Mouse (Mus musculus): ENCODE results near the gene Paxx. TPM values are rescaled to one million over a fixed set of nuclear protein-coding genes. Genes with fewer than 3 reads are reported as not detected.

Paxx gene
- total RNA-seq, 1 experiment from 2014 or later: 19.8 TPM

DNA sequence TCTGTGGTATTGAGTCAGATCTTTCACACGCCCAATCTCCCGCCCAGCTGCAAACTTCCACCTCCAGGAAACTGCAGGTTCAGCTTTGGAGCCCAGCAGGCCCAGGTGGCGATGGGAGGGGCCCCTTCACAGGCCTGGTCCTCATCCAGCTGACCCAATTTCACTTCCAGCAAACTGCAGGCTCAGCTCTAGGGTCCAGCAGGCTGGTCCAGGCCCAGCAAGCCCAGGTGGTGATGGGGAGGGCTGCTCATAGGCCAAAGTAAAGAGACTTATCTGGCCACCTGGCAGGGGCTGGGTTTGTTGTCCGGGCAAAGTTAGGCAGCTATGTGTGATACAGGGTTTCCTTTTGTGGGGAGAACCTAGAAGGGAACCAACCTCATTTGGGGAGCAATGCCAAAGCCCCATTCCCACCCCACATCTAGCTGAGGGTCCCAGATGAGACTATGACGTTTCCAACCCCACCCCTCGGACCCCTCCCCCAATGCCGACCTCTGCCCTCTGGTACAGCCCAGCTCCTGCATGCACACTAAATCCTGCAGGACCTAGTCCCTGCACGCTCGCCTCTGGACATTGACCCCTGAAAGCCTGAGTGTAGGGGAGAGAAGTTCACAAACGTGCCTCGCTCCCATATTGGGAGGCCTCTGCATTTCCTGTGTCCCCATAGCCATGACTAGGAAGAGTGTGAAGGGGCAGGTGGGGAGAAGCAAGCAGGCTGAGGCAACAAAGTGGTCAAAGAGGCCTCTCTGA lies 24.2 kb upstream of the Paxx start:
- ATAC-seq (replicated peaks; ENCODE audit: low read depth, poor library complexity, severe bottlenecking): no peak

DNA sequence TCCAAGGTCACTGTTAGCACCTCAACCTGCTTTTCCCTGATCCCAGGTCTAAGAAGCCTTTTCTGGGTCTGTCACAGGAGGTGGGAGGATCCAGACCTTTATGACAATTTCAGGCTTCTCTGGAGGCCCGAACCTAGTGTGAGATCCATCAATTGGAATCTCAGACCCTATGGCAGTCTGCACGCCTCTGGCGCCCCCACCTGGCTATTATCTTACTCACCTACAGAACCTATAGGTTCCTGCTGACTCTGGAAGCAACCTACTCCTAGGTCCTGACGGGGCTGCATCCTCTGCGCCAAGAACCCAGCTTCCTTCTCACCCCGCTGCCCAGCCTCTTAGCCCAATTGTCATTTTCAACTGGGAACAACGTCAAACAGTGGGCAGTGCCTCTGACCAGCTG lies 22.1 kb upstream of the Paxx start:
- peak; percentile 66 for ATAC-seq (replicated peaks; ENCODE audit: low read depth, poor library complexity, severe bottlenecking)

DNA sequence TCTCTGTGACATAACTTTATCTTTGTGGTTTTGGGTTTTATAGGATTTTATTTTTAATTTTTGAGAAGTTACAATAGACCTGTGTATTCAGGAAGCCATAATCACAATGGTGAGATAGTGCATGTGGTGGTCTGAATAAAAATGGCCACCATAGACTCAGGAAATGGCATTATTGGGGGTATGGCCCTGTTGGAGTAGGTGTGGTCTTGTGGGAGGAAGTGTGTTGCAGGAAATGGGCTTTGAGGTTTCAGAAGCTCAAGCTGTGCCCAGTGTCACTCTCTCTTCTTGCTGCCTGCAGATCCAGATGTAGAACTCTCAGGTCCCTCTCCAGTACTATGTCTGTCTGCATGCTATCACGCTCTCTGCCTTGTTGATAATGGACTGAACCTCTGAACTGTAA lies 19.6 kb upstream of the Paxx start:
- ATAC-seq (replicated peaks; ENCODE audit: low read depth, poor library complexity, severe bottlenecking): peak; percentile 76

DNA sequence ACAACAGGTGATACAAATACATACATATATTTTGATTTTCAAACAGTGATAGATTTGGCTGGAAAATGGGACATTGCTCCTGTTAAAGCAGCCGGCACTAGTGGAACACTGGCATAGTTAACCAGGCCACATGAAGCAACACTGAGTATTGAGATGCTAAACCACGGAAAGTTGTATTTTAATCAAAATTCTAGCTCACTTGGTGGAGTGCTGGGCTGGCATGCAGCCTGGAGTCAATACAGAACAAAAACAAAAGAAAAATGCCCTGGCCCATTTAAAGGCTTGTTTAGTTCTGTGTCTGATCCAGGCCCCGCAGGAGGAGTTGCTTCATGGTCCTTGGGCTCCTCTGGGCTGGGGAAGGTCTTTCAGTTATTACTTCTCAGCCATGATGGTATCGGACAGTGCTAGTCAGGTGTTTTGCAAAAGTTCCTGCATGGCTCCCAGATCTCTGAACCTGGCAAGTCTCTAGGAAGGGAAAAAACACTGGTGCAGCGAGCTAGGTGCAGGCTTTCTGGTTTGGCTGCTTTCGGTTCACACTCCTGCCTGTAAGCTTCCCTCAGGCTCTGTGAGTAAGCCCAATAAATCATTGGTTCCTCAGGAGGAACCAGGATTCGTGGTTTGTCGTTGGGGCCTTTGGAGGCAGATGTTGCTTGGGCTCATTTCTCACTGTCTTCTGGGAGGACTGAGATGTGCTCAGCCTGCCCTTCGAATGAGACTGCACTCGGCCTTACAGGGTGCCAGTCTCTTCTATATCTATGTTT lies 18.8 kb upstream of the Paxx start:
- peak; percentile 19; the same call in 1 of the 2 replicates for ATAC-seq (replicated peaks; ENCODE audit: low read depth, poor library complexity, severe bottlenecking)

DNA sequence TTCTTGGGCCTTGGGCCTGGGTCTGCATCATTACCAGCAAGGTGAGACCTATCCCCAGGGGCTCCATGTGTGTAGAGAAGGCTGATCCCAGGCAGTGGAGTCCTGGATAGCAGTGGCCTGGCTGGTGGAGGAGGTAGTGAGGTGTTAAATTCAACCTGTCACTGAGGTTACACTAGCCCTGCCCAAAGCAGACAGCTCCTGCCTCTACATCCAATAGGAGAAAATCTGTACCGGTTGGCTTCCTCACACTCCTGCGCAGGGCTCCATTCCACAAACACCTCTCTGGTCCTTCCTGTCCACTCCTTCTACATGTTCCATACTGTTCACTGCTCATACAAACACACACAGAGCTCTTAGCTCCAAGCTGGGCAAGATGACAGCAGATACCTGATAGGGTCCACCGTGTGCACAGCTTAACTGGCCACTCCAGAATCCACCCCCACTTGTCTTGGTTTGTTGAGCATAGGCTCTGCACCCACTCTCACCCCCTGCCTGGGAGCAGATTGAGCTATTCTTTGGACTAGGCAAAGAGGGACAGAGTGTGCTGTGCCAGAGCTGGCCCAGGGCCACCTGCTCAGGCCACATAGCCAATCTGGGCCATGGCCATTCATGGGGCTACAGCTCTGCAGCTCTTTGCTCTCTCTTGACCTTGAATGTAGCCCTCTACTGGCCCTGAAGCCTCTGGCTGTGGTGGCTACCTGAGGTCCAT lies 17.2 kb upstream of the Paxx start:
- ATAC-seq (replicated peaks; ENCODE audit: low read depth, poor library complexity, severe bottlenecking): no peak

DNA sequence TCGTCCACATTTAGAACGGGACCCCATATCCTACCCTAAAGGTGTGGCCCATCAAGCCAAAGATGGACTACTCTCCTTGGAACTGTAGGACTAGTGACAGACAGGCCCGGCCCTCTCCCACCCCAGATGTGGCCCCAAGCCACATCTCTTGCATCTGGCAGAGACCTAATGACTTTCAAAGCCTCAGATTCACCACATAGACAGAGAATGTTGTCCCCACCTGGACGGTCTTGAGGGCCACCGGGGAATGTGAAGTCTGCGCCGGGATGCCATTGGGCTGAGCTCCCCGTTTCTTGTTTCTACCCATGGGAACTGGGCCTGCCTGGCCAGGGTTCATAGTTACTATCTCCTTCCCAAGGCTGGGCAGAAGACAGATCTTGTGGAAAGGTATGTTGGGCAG lies 16.6 kb upstream of the Paxx start:
- no peak for ATAC-seq (replicated peaks; ENCODE audit: low read depth, poor library complexity, severe bottlenecking)

DNA sequence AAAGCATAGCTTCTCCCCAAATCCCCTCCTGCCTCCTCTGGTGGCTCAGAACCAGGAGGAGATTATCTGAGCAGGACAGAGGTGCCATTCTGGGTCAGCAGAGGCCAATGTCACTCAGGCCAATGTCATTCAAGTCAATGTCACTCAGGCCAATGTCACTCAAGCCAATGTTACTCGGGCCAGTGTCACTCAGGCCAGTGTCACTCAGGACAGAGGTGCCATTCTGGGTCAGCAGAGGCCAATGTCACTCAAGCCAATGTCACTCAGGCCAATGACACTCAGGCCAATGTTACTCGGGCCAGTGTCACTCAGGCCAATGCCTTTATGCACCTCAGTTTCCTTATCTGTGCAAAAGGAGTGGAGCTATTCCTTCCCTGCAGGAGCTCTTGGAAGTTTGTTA lies 11.7 kb upstream of the Paxx start:
- ATAC-seq (replicated peaks; ENCODE audit: low read depth, poor library complexity, severe bottlenecking): no peak

DNA sequence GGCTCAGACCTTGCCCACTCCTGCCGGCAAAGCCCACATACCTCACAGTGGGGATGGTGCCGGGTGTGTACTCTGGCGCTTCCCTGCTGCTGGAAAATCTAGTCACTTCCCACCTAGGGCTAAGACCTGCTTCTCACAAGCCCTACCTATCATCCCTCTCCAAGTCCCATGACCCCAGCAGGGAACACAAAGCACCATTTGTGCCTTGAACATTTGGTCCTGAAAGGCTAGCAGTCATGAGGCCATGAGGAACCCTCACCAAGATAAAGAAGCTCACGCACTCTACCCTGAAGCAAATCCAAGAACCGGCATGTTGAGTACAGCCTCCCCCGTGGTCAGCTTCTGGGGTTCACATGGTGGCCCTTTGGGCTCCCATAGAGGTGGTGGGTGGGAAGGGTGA lies 9.1 kb upstream of the Paxx start, which contains the start of gene Ptgds:
Ptgds (minus strand) TSS at position 78 of the 400 bp plus-strand sequence.
- ATAC-seq (replicated peaks; ENCODE audit: low read depth, poor library complexity, severe bottlenecking): no peak

DNA sequence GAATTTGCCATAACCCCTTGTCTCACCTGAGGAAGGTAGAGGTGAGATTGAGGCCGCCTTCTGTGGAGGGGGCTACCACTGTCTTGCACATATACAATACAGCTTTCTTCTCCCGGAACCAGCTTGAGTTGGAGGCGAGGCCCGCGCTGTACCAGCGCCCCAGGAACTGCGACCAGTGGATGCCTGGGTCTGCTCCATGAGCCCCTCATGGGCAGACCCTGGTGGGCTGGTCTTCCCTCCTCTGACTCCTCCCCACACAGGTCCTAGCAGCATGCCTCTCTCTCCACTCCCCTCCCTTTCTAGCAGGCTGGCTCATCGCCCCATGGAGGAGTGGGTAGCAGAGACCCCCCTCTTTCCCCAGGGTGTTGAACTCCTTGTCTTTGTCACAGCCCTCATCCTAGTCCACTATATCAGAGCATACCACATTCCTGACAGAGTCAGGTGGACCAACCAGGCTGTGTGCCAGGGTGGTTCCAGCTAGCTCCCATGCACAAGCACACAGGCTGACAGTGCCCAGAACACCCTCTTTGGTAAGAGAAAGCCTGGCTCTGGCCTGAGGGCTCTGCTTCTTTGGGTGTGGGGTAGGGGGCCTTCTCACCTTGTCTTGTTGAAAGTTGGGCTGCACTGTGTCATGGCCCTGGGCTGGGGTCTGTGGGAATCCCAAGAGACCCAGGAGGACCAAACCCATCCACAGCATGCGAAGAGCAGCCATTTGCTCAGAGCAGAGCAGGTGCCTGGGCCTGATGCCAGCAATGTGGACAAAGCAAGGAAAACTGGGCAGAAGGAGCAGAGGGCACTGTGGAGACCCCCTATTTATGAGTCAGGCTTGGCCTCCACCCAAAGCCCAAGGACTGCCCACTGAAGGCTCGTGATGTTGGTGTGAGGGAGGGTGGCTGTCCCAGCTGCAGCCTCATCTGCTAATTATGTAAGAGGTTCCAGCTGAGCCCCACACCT lies 8.3 kb upstream of the Paxx start:
- no peak for ATAC-seq (replicated peaks; ENCODE audit: low read depth, poor library complexity, severe bottlenecking)

DNA sequence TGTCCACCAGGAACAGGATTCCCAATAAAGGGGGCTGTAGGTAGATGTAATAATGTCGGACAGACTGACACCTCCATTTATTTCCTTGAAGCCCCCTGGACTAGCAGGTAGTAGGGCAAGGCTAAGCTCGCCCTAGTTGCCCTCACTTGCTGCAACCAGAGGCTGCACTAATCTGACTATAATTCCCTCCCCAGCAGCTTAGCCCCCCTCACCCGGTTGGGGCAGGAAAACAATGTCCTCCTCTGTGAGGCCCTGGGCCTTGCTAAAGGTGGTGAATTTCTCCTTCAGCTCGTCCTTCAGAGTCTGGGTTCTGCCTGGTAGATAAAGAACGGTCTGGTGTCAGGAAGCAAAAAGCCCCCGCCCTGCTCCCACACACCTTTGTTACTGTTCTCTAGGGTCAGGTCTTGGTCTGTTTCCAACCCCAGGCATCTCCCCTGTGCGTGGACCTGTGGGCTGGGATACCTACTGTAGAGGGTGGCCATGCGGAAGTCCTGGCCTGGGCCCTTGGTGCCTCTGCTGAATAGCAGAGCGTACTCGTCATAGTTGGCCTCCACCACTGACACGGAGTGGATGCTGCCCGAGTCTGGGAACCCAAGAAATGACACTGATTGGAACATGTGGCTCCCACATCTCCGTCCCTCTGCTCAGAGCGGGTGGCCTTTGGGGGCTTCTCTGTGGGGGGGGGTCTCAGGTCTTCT lies 6.9 kb upstream of the Paxx start:
- no peak for ATAC-seq (replicated peaks; ENCODE audit: low read depth, poor library complexity, severe bottlenecking)

DNA sequence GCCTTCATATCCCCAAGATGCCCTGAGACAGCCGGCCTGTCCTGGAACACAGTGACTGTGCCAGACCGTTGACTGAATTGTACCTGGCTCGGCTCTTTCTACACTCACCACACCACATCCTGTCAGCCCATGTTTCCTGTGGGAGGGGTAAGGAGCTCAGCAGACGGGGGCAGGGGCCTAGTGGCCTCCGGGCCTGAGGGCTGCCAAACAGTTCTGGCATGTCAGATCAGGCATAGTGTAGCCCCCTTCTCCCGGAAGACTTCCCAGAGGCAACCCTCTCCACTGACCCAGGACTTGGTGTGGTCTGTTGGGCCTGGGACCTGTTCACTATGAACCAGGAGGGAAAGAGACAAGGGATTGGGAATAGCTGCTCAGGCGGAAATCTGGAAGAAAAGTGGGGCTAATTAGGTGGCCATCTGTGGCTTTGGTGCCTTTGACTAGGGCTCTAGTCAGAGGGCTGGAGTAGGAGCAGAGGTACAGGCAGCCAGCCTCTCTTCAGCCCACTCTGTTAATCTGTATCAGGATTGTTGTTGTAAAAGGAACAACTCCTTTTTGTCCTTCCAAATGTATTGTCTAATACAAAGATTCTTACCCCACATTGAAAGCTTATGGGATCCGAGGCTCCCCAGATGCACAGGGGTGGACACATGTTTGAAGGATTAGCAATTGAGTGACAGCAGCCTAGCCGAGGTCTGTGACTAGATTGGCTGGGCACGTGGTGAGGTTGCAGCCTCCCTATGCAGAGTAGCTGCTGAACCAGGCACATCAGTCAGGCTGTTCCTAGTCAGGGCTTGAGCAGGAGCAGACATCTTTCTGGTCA lies 5.1 kb upstream of the Paxx start:
- peak; percentile 71 for ATAC-seq (replicated peaks; ENCODE audit: low read depth, poor library complexity, severe bottlenecking)

DNA sequence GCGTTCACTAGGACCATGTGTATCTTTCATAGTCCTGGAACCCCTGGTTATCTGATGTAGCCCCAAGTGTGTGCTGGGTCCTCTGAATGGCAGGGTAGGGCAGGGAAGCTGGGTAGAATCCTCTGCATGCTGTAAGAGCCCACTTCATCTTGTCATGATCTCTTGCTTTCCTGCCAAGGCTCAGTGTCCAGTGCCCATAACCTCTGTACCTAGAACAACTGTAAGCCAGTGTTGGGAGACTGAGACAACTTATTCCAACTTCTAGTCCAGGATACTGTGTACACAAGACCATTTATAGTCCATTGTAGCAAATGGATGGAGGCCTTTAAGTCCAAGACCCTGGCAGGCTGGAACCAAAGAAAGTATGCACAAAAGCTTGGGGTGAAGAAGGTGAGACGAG lies 4.4 kb upstream of the Paxx start:
- no peak for ATAC-seq (replicated peaks; ENCODE audit: low read depth, poor library complexity, severe bottlenecking)

DNA sequence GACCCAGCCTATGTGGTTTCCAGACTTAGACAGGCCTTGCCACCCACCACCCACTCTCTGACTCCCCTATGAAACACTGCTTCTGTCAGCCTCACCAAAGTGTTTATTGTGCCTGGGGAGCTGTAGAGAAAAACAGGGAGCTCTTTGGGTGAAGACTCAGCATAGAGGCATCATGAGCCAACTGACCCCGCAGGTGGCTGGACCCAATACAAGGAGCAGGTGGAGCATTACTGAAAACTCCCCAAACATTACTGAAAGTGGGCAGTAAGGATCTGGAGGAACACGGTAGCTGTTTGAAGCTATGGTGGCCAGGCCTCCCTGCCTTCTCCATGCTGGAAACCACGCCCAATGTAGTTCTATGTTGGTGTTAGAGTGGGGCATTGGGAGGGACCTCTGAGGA lies 2.7 kb upstream of the Paxx start:
- no peak for ATAC-seq (replicated peaks; ENCODE audit: low read depth, poor library complexity, severe bottlenecking)

DNA sequence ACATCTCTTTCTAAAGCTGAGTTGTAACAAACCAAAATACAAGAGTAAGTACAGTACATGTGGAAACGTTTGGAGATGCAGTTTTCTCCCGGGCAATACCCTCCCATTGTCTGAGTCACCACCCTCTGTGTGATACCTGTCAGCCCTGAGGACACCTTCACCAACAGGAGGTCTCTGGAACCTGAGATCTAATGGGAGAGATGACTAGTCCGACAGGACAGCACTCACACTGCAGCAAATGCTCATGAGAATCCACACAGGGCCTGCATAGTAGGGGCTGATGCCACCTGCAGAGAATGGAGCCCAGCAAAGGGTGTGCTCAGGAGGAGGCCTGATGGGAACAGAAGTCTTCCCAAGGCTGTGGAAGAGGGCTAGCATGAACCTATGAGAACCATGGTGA lies 513 bp upstream of the Paxx start:
- ATAC-seq (replicated peaks; ENCODE audit: low read depth, poor library complexity, severe bottlenecking): no peak

DNA sequence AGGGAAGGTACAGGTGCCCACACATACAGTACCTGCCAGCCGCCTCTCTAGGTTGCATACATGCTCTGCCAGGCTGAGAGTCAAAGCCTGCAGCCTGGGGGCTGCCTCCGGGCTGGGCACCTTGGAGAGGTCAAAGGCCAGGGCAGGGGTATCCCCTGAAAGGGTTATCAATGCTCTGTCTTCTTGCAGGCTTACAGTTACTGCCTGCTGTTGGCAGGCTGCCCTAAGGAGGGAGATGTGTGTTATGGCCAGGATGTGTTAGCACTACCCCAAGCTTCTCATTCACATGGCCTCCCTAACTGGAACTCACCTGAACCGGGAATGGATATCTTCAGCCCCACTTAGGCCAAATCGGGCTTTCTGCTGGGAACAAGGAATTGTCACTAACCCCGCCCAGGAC lies 759 bp downstream of the Paxx start:
- no peak for ATAC-seq (replicated peaks; ENCODE audit: low read depth, poor library complexity, severe bottlenecking)

DNA sequence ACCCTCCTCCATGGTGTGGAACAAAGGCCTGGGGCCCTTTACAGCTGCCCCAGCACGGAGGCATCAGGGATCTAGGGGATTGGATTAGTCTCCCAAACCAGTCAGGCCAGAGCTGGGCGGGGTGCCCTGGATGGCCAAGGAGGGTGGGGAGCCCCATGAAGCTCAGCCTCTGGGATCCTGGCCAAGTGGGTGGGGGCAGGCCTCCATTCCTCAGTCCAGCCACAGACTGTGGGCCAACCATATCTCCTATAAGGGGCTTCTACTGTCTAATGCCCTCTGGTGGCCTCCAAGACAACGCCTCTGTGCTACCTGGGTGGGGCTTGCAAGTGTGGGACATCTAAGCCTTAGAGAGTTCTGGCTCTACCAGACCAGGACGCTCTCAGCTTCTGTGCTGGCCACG lies 2.0 kb downstream of the Paxx start:
- ATAC-seq (replicated peaks; ENCODE audit: low read depth, poor library complexity, severe bottlenecking): no peak

DNA sequence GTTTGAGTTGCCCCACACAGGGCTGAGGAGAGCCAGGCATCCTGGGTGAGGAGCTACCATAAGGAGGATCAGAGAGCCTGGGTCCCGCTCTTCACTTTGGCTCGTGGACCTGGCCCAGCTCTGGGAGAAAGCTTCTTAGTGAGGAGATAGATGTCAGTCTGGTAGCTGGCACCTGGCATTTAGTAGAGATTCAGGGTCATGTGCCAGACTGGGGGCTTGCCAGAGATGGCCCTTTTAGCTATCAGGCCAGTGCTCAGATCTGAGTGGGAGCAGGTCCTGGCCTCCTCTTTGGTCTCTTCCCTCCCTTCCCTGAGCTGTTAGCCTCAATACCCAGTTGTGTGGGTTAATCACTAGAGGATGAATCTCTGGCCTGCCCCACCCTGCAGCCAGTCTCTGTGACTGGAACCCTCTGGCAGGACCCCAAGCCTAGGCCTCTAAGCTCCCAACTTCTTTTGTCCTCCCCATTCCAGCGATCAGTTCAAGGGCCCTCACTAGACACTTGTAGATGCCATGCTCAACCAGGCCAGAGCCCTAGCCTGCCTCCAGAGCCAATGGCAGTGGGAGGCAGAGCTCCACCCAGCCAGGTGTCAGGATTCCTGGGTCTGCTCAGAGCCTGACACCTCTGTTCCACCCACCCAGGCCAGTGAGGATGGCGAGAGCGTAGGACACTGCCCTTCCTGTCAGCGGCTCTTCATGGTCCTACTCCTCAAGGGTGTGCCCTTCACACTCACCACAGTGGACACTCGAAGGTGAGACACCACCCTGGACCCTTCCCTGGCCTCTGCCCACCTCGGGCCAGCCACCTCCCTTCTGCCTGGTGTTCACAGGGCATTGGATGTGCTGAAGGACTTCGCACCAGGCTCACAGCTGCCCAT lies 3.6 kb downstream of the Paxx start:
- ATAC-seq (replicated peaks; ENCODE audit: low read depth, poor library complexity, severe bottlenecking): no peak

Measured in common myeloid progenitor, adult 5-6 weeks (primary cell).